Mouse (Mus musculus) MEL (cell line): Measurements from ENCODE around the gene Pxmp4. TPM values are rescaled to one million over a fixed set of nuclear protein-coding genes. Genes with fewer than 3 reads are reported as not detected.

Source experiments
- DNase-seq: peaks from one replicate; pipeline ENCODE4 v3.0.0; 2011; ENCODE audit warnings: low read depth, low spot score
- H3K27ac ChIP-seq: 2 replicates; pipeline ENCODE4 v1.5.1; 2012; ENCODE audit warnings: low read depth, mild to moderate bottlenecking, control low read depth, low read length, moderate library complexity; ENCODE audit not compliant: control insufficient read depth
- H3K27me3 ChIP-seq, 2 experiments: fragments of 150-350 bp in 1 of 2; sonication (generic) in 1 of 2; 2 replicates each; pipeline ENCODE4 v1.6.1; 2012; ENCODE audit warnings: low read length in 2 of 2, mild to moderate bottlenecking in 2 of 2, improper control_type of control experiment in 1 of 2, moderate library complexity in 1 of 2; ENCODE audit not compliant: insufficient read depth in 2 of 2, control insufficient read depth in 1 of 2
- H3K36me3 ChIP-seq, 2 experiments: 2 replicates each; pipeline ENCODE4 v1.6.1; 2012 to 2014; ENCODE audit warnings: low read length in 2 of 2, improper control_type of control experiment in 1 of 2, inconsistent platforms in 1 of 2, mild to moderate bottlenecking in 1 of 2; ENCODE audit not compliant: insufficient read depth in 2 of 2, control insufficient read depth in 1 of 2
- H3K4me1 ChIP-seq, 2 experiments: fragments of 150-350 bp in 1 of 2; sonication (generic) in 1 of 2; 2 replicates each; pipeline ENCODE4 v1.6.1; 2012; ENCODE audit warnings: low read length in 2 of 2, improper control_type of control experiment in 1 of 2, mild to moderate bottlenecking in 1 of 2; ENCODE audit not compliant: insufficient read depth in 2 of 2, control insufficient read depth in 1 of 2
- H3K4me3 ChIP-seq, 2 experiments: fragments of 150-350 bp in 1 of 2; sonication (generic) in 1 of 2; 2 replicates each; pipeline ENCODE4 v1.5.1; 2012; ENCODE audit warnings: low read depth in 2 of 2, low read length in 2 of 2, mild to moderate bottlenecking in 2 of 2, moderate library complexity in 2 of 2, control low read depth in 1 of 2, improper control_type of control experiment in 1 of 2; ENCODE audit not compliant: control insufficient read depth in 1 of 2, insufficient read depth in 1 of 2
- H3K79me2 ChIP-seq: 2 replicates; pipeline ENCODE4 v1.6.1; 2012; ENCODE audit warnings: mild to moderate bottlenecking, low read length, moderate library complexity; ENCODE audit not compliant: control insufficient read depth, poor library complexity, insufficient read depth
- H3K9ac ChIP-seq: 2 replicates; pipeline ENCODE4 v1.6.1; 2012; ENCODE audit warnings: low read depth, mild to moderate bottlenecking, control low read depth, low read length, moderate library complexity; ENCODE audit not compliant: control insufficient read depth, poor library complexity, severe bottlenecking
- H3K9me3 ChIP-seq: fragments of 150-350 bp; sonication (generic); replicated peaks from 2 replicates; pipeline ENCODE4 v1.6.1; 2012; ENCODE audit warnings: mild to moderate bottlenecking, low read length, improper control_type of control experiment, moderate library complexity; ENCODE audit not compliant: insufficient read depth
- CHD2 ChIP-seq: IDR thresholded peaks from 2 replicates; pipeline ENCODE4 v1.6.1; 2011; ENCODE audit warnings: low read length, improper control_type of control experiment
- E2F4 ChIP-seq: IDR thresholded peaks from 2 replicates; pipeline ENCODE4 v1.6.1; 2011; ENCODE audit warnings: low read depth, low read length, improper control_type of control experiment, borderline replicate concordance
- EP300 ChIP-seq, 2 experiments: IDR thresholded peaks; 2 replicates each; pipeline ENCODE4 v1.6.1; 2011; ENCODE audit warnings: improper control_type of control experiment in 2 of 2, low read length in 2 of 2, low read depth in 1 of 2, mild to moderate bottlenecking in 1 of 2
- HCFC1 ChIP-seq: IDR thresholded peaks from 2 replicates; pipeline ENCODE4 v1.6.1; 2012; ENCODE audit warnings: low read depth, mild to moderate bottlenecking, inconsistent platforms, low read length, improper control_type of control experiment, moderate library complexity
- JUND ChIP-seq: IDR thresholded peaks from 2 replicates; pipeline ENCODE4 v1.6.1; 2011; ENCODE audit warnings: low read depth, mild to moderate bottlenecking, improper control_type of control experiment, low read length
- KAT2A ChIP-seq: conservative IDR thresholded peaks from 2 replicates; pipeline ENCODE4 v1.6.1; 2012; ENCODE audit warnings: low read depth, low read length, improper control_type of control experiment, inconsistent platforms
- MEF2A ChIP-seq: IDR thresholded peaks from 2 replicates; pipeline ENCODE4 v1.6.1; 2014; ENCODE audit warnings: low read depth, mild to moderate bottlenecking, inconsistent platforms, low read length, improper control_type of control experiment; ENCODE audit not compliant: poor library complexity, insufficient replicate concordance, severe bottlenecking; ENCODE audit errors: extremely low read depth
- MYC ChIP-seq: IDR thresholded peaks from 2 replicates; pipeline ENCODE4 v1.6.1; 2011; ENCODE audit warnings: low read depth, mild to moderate bottlenecking, low read length, improper control_type of control experiment, moderate library complexity
- POLR2A ChIP-seq, 2 experiments: IDR thresholded peaks; 2 replicates each; pipeline ENCODE4 v1.6.1; 2011 to 2012; ENCODE audit warnings: low read length in 2 of 2, mild to moderate bottlenecking in 2 of 2, control low read depth in 1 of 2, improper control_type of control experiment in 1 of 2, low read depth in 1 of 2, moderate library complexity in 1 of 2; ENCODE audit not compliant: control insufficient read depth in 1 of 2, insufficient read depth in 1 of 2, poor library complexity in 1 of 2
- POLR2AphosphoS2 ChIP-seq: IDR thresholded peaks from 2 replicates; pipeline ENCODE4 v1.6.1; 2011; ENCODE audit warnings: low read length, improper control_type of control experiment
- RAD21 ChIP-seq: IDR thresholded peaks from 2 replicates; pipeline ENCODE4 v1.6.1; 2011; ENCODE audit warnings: mild to moderate bottlenecking, low read depth, low read length, improper control_type of control experiment
- UBTF ChIP-seq: IDR thresholded peaks from 2 replicates; pipeline ENCODE4 v1.6.1; 2012; ENCODE audit warnings: low read depth, mild to moderate bottlenecking, inconsistent platforms, low read length, improper control_type of control experiment, moderate library complexity, borderline replicate concordance; ENCODE audit not compliant: insufficient read depth
- USF1 ChIP-seq: IDR thresholded peaks from 2 replicates; pipeline ENCODE4 v1.6.1; 2014; ENCODE audit warnings: low read depth, mild to moderate bottlenecking, inconsistent platforms, low read length, improper control_type of control experiment, moderate library complexity
- USF2 ChIP-seq, 2 experiments: IDR thresholded peaks; 2 replicates each; pipeline ENCODE4 v1.6.1; 2011 to 2012; ENCODE audit warnings: improper control_type of control experiment in 2 of 2, low read length in 2 of 2, borderline replicate concordance in 1 of 2, inconsistent platforms in 1 of 2, low read depth in 1 of 2, mild to moderate bottlenecking in 1 of 2; ENCODE audit not compliant: insufficient read depth in 1 of 2
- ZKSCAN1 ChIP-seq: IDR thresholded peaks from 2 replicates; pipeline ENCODE4 v1.6.1; 2012; ENCODE audit warnings: low read depth, mild to moderate bottlenecking, inconsistent platforms, low read length, improper control_type of control experiment, moderate library complexity
- ZNF384 ChIP-seq: IDR thresholded peaks from 2 replicates; pipeline ENCODE4 v1.6.1; 2012; ENCODE audit warnings: low read depth, mild to moderate bottlenecking, inconsistent platforms, low read length, improper control_type of control experiment
- polyA plus RNA-seq, 2 experiments: library from polyadenylated mRNA; stranded (reverse) in 1 of 2; unstranded in 1 of 2; fragments of >175 nt in 1 of 2; fragments of >200 nt in 1 of 2; gene quantifications; 2 replicates each; pipeline versions ENCODE4 v1.2.1 to v1.2.4; 2012; ENCODE audit warnings: low replicate concordance in 2 of 2, low read depth in 1 of 2; ENCODE audit not compliant: insufficient read length in 2 of 2, insufficient read depth in 1 of 2, missing spikeins in 1 of 2
- total RNA-seq: library from RNA; depleted of rRNA; stranded (reverse); fragments of 300-350 nt; gene quantifications from 2 replicates; pipeline ENCODE4 v1.2.3, GENCODE M21; 2012

The Pxmp4 gene
- total and polyA plus RNA-seq, 3 experiments: 5.9 to 12.2 TPM; not detected in 1

DNA sequence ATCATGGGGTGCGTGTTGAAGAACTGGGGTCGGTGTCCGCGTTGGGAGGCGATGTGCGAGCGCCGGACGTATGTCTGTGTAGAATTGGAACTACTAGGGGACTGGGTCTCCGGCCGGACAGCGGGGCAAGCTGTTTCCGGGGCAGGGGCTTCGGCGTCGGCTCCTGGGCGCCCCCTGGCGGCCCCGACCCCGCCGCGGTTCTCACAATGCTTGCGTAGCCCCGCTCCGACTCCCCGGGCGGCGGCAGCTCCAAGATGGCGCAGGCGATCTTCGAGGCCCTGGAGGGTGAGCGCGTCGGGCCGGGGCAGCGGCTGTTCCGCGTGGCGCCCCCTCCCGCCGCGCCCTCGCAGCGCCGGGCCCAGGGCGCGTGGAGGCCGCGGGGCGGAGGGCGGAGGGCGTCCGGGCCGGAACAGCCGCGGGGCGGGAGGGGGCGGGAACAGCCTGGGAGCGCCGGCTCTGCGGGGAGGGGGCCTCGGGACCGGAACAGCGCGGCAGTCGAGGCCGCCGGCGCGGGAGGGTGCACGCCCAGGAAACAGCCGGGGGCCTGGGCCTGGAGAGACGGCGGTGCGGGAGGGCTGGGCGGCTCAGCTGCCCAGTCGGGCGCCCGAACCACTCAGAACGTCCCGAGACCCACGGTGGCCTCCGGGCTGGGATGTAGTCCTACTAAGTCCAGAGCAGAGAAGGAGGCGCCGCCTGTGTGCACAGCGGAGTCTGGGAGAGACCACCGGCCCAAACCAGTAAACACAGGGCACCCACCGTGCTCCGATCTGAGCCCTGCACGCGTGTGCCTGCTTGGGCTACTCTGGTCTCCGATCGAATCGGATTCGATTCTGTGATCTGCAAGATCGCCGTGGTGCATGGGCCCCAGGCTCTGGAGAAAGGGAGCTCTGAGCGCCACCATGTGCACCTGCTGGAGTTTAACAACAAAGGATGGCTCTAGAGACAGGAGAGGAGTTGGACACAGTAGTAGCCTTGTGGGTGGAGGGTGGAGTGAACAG lies 9.9 kb upstream of the Pxmp4 start, which contains the start of the genes Zfp341 and 4930519P11Rik (continued):
- TF ChIP-seq UBTF: 0 out of 2 replicates have a peak, but pooled peaks have one; percentile 81
- peak; percentile 29; the same call in 1 of the 2 replicates for TF ChIP-seq JUND
- TF ChIP-seq ZKSCAN1: peak; percentile 70
- peak; percentile 49; the same call in 1 of the 2 replicates for TF ChIP-seq POLR2AphosphoS2
- peak; percentile 26 for TF ChIP-seq RAD21
- no peak for TF ChIP-seq USF2 (IDR thresholded peaks at IDR 0.05; ENCODE audit: borderline replicate concordance in 1 of 2, insufficient read depth in 1 of 2, low read depth in 1 of 2, low read length in 2 of 2)
- no peak; the same call in 1 of the 2 replicates for TF ChIP-seq KAT2A
- TF ChIP-seq ZNF384: no peak
- no peak; the same call in 1 of the 2 replicates for TF ChIP-seq E2F4
- TF ChIP-seq USF1: no peak
- peak in 1 of 2 experiments; percentile 40; a peak in 1 of 4 replicates for TF ChIP-seq EP300 (IDR thresholded peaks at IDR 0.05; ENCODE audit: low read depth in 1 of 2, low read length in 2 of 2)
- TF ChIP-seq HCFC1: peak; percentile 72
- TF ChIP-seq MEF2A: 0 out of 2 replicates have a peak, but pooled peaks have one; percentile 51

DNA sequence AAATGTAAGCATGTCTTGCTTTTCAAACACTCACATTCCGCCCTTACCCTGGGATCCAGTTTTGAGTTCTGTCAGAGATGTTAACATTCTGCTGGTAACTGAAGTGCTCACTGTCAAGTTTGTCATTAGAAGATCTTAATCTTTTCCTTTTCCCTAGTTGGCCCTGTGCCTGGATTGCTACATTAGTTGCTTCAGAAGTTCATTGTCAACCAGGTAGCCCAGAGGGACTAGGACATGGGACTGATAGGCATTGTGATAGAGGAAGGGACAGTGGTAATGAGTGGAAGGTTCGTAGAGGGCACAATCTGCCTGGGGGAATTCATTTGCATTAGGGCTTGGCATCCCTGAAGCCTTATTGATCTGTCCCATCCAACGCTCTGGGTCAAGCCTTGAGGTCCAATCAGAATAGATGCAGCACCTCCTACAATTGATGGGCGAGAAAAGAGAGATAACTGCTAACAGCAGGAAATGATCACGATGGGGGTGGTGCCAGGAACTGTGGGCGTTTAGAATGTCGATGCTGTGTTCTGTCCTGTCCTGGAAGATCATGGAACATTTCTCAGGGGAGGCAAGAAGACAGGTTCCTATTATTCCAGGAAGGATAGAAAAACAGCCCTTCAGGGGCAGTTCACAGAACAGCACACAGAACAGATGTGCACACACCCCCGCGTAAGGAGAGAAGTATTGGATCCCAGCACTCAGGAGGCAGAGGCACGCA lies 5.7 kb upstream of the Pxmp4 start:
- Histone ChIP-seq H3K4me1 (peaks cover 19 to 28% of the 10 kb centered on the region in 2 experiments), H3K9ac (peak overlapping the region; percentile 33; the same call in 1 of the 2 replicates)
- peak; percentile 44 for DNase-seq

More for the DNA sequence above, 5.7 kb upstream of the Pxmp4 start:
- TF ChIP-seq EP300 (IDR thresholded peaks at IDR 0.05; ENCODE audit: low read depth in 1 of 2, low read length in 2 of 2) (peak in 1 of 2 experiments; percentile 52; a peak in 2 of 4 replicates), MYC (no peak), CHD2 (no peak), POLR2A (IDR thresholded peaks at IDR 0.05; ENCODE audit: control insufficient read depth in 1 of 2, insufficient read depth in 1 of 2, low read depth in 1 of 2, low read length in 2 of 2, poor library complexity in 1 of 2) (peak in 1 of 2 experiments; percentile 49; a peak in 1 of 4 replicates)
- TF ChIP-seq, all 39 proteins: peak for 2
- H3K4me3 ChIP-seq: peak overlapping the region; percentile 26 to 36
- peaks cover 0 to 29% of the 10 kb centered on the region in 2 experiments; a peak in 2 of 4 replicates for H3K36me3 ChIP-seq
- H3K27me3 ChIP-seq: no peaks in the 10 kb centered on the region
- H3K9me3 ChIP-seq: no peaks in the 10 kb centered on the region
- H3K79me2 ChIP-seq: peaks cover 3% of the 10 kb centered on the region; the same call in 1 of the 2 replicates
- H3K27ac ChIP-seq: peak overlapping the region; percentile 46
